Mouse (Mus musculus) cortical plate, adult 2 months (tissue): ENCODE results near the gene Grb2.

ENCODE experiments used
- CTCF ChIP-seq: fragments of 200-500 bp; IDR thresholded peaks from 2 replicates; pipeline ENCODE4 v1.5.1; 2011; ENCODE audit warnings: mild to moderate bottlenecking, control low read depth, low read length; ENCODE audit not compliant: insufficient read depth; ENCODE audit errors: extremely low read depth
- POLR2A ChIP-seq: fragments of 200-500 bp; IDR thresholded peaks from 2 replicates; pipeline ENCODE4 v1.6.1; 2011; ENCODE audit warnings: mild to moderate bottlenecking, low read length, control low read depth; ENCODE audit not compliant: insufficient read depth; ENCODE audit errors: extremely low read depth

DNA sequence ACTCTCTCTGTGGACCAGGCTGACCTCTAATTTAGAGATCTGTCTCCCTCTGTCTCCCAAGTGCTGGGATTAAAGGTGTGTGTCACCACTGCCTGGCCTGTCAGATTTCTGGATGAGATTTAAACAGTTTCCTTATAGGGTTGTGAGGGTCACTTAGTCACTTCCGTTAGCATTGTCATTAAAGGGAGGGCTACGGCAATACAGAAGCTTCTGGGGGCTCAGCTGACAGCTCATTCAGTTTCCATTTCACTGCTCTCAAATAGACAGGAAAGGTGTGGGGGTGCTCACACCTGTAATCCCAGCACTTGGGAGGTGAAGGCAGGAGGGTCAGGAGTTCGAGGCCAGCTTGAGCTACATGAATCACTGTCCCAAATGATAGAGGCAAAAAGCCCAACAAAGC lies 71.4 kb downstream of the Grb2 start:
- TF ChIP-seq CTCF (no peak), POLR2A (no peak)
